8 mouse cellular contexts compared by ENCODE assay signal in genomic region chr12:71310068-71310931, GRCm38 (mm10). TPM values are rescaled to one million over a fixed set of nuclear protein-coding genes. Genes with fewer than 3 reads are reported as not detected.
A peak's percentile ranks its signal among the peaks of the same experiment; 100 is the strongest.
DNase-seq lines count a peak whose midpoint lies in the region; ATAC-seq and TF ChIP-seq lines count a peak whose summit lies in the region.

No protein-coding gene starts in this region.

- ATAC-seq in lung, embryonic 14.5 days (ENCODE audit: insufficient read depth), result peak; percentile 55
- peak; percentile 63 for ATAC-seq in kidney, embryonic 15.5 days (replicated peaks; ENCODE audit: low FRiP score)

- peak overlapping the region; percentile 90 for H3K27ac ChIP-seq in lung, embryonic 14.5 days (ENCODE audit: low read depth)
- H3K27ac ChIP-seq in cerebellum, adult 2 months (ENCODE audit: insufficient read depth, low read length), result peak overlapping the region; percentile 90
- H3K27ac ChIP-seq in kidney, embryonic 15.5 days, result peak overlapping the region; percentile 91

- TF ChIP-seq CTCF in lung, embryonic 14.5 days (IDR thresholded peaks at IDR 0.05; ENCODE audit: low read depth), result no peak
- no peak for TF ChIP-seq CTCF in cerebellum, adult 2 months (IDR thresholded peaks at IDR 0.05; ENCODE audit: borderline replicate concordance, insufficient read depth, low read depth, low read length)

- peak; percentile 48 for DNase-seq in lung, embryonic 14.5 days
- DNase-seq in lung, postnatal 25 days (ENCODE audit: low spot score), result no peak
- DNase-seq in cerebellum, adult 2 months, result peak; percentile 54 to 68
- DNase-seq in frontal cortex, postnatal 36 days (ENCODE audit: low spot score in 2 of 2), result peak; percentile 33 to 39
- peak; percentile 20 for DNase-seq in lung, postnatal 10 days
- peak; percentile 44 for DNase-seq in right cerebral cortex, postnatal 14 days
- no peak for DNase-seq in c-Kit-positive CD71-positive TER-119-positive erythroid progenitor cells, embryonic 14.5 days (ENCODE audit: low spot score)

- H3K4me3 ChIP-seq in lung, embryonic 14.5 days (ENCODE audit: low read depth, low read length), result peak overlapping the region; percentile 89
- peak overlapping the region; percentile 76 for H3K4me3 ChIP-seq in cerebellum, adult 2 months (replicated peaks; ENCODE audit: insufficient read depth, low read depth, low read length)
- H3K4me3 ChIP-seq in kidney, embryonic 15.5 days (replicated peaks), result peak overlapping the region; percentile 77

- 0 out of 2 replicates have a peak, but pooled peaks have one; percentile 11 for TF ChIP-seq POLR2A in cerebellum, adult 2 months (IDR thresholded peaks at IDR 0.05; ENCODE audit: borderline replicate concordance, insufficient read depth, low read length)

- no peaks in the 10 kb centered on the region for H3K27me3 ChIP-seq in lung, embryonic 14.5 days (ENCODE audit: insufficient read depth, low read length)
- H3K27me3 ChIP-seq in cerebellum, adult 2 months (ENCODE audit: control insufficient read depth, insufficient read depth, low read length), result no peaks in the 10 kb centered on the region
- peaks cover 38% of the 10 kb centered on the region for H3K27me3 ChIP-seq in kidney, embryonic 15.5 days

- peak overlapping the region; percentile 85 for H3K9ac ChIP-seq in lung, embryonic 14.5 days
- peak overlapping the region; percentile 73 for H3K9ac ChIP-seq in kidney, embryonic 15.5 days

- no peaks in the 10 kb centered on the region for H3K4me1 ChIP-seq in lung, embryonic 14.5 days (ENCODE audit: insufficient read depth)
- no peaks in the 10 kb centered on the region; the same call in 1 of the 2 replicates for H3K4me1 ChIP-seq in cerebellum, adult 2 months (ENCODE audit: control insufficient read depth, insufficient read depth, low read length)
- peaks cover 43% of the 10 kb centered on the region for H3K4me1 ChIP-seq in kidney, embryonic 15.5 days

- under 1% methylated on average over 56 of the region's 56 CpGs for WGBS in lung, embryonic 14.5 days
- 1% methylated on average over 56 of the region's 56 CpGs for WGBS in cerebellum, adult 2 months
- 1% methylated on average over 56 of the region's 56 CpGs for WGBS in kidney, embryonic 15.5 days

- H3K36me3 ChIP-seq in lung, embryonic 14.5 days (ENCODE audit: insufficient read depth), result peaks cover 23% of the 10 kb centered on the region
- H3K36me3 ChIP-seq in kidney, embryonic 15.5 days, result peaks cover 14% of the 10 kb centered on the region

- no peaks in the 10 kb centered on the region for H3K9me3 ChIP-seq in lung, embryonic 14.5 days (ENCODE audit: low read depth, low read length)
- no peaks in the 10 kb centered on the region for H3K9me3 ChIP-seq in kidney, embryonic 15.5 days (replicated peaks)

- H3K4me2 ChIP-seq in lung, embryonic 14.5 days, result peak overlapping the region; percentile 78
- peak overlapping the region; percentile 96 for H3K4me2 ChIP-seq in kidney, embryonic 15.5 days

RNA-seq across cellular contexts. Expression of gene Dact1, which starts 0.6 kb away (rescaled TPM):
- polyA plus RNA-seq in lung, embryonic 14.5 days (2014; fragmentation: Nextera tagmentation; extraction: Ambion mirVana), result 9.0 and 10.4 TPM in 2 replicates
- 17.0 and 18.7 TPM in 2 replicates for polyA plus RNA-seq in cerebellum, adult 2 months (2012; rRNA removed)
- polyA plus RNA-seq in kidney, embryonic 15.5 days (2015; fragmentation: Nextera tagmentation; extraction: Ambion mirVana), result 16.3 and 18.9 TPM in 2 replicates

Comparison
In these comparisons a context has a peak if more than half of its experiments do, and no peak if none do; other contexts are left out.
1. DNase-seq: peak in lung, embryonic 14.5 days (single experiment), cerebellum, adult 2 months (2 of 2), frontal cortex, postnatal 36 days (2 of 2), lung, postnatal 10 days (single experiment) and right cerebral cortex, postnatal 14 days (single experiment); none in lung, postnatal 25 days (single experiment) and c-Kit-positive CD71-positive TER-119-positive erythroid progenitor cells, embryonic 14.5 days (single experiment).
2. Peak in every context shown above with its lines, with median percentiles within 50 percentile points of each other: H3K27ac ChIP-seq and H3K4me3 ChIP-seq.